Mouse (Mus musculus): ENCODE results near the gene Serpine2. TPM values are rescaled to one million over a fixed set of nuclear protein-coding genes. Genes with fewer than 3 reads are reported as not detected.

Serpine2 gene
- polyA plus RNA-seq, 1 experiment from 2014 or later: 63.8 TPM

- WGBS: 71% methylated on average over 16 of the region's 16 CpGs
- peak overlapping the region; percentile 79 for H3K4me2 ChIP-seq
- no peaks in the 10 kb centered on the region for H3K36me3 ChIP-seq (ENCODE audit: control insufficient read depth, insufficient read depth, low read length)
- peak overlapping the region; percentile 82 for H3K4me3 ChIP-seq (ENCODE audit: low read depth, low read length)
- no peak overlapping the region for H3K27ac ChIP-seq (ENCODE audit: low read depth, low read length)
- DNase-seq (ENCODE audit: low spot score, missing footprints): peak; percentile 82
- no peaks in the 10 kb centered on the region for H3K9me3 ChIP-seq (ENCODE audit: control insufficient read depth, low read length)
- peaks cover 8% of the 10 kb centered on the region for H3K4me1 ChIP-seq (ENCODE audit: control insufficient read depth, insufficient read depth, low read length)
- ATAC-seq (ENCODE audit: low FRiP score): no peak
- H3K9ac ChIP-seq (ENCODE audit: low read length): peak overlapping the region; percentile 87; the same call in 1 of the 2 replicates
- H3K27me3 ChIP-seq (ENCODE audit: control insufficient read depth, insufficient read depth, low read length): no peaks in the 10 kb centered on the region
Observed at GRCm38 (mm10) chr1:79762282-79763250, 98.4 kb downstream of the Serpine2 start.

GRCm38 (mm10) chr1:79761917-79762271 is 99.1 kb downstream of the Serpine2 start:
- no peaks in the 10 kb centered on the region for H3K36me3 ChIP-seq (ENCODE audit: control insufficient read depth, insufficient read depth, low read length)
- DNase-seq (ENCODE audit: low spot score, missing footprints): no peak
- peak; percentile 57 for ATAC-seq (ENCODE audit: low FRiP score)
- WGBS: under 1% methylated on average over 6 of the region's 6 CpGs
- peak overlapping the region; percentile 79 for H3K4me2 ChIP-seq
- peak overlapping the region; percentile 87; the same call in 1 of the 2 replicates for H3K9ac ChIP-seq (ENCODE audit: low read length)
- peaks cover 8% of the 10 kb centered on the region for H3K4me1 ChIP-seq (ENCODE audit: control insufficient read depth, insufficient read depth, low read length)
- peak overlapping the region; percentile 82 for H3K4me3 ChIP-seq (ENCODE audit: low read depth, low read length)
- H3K27ac ChIP-seq (ENCODE audit: low read depth, low read length): no peak overlapping the region
- H3K9me3 ChIP-seq (ENCODE audit: control insufficient read depth, low read length): no peaks in the 10 kb centered on the region
- H3K27me3 ChIP-seq (ENCODE audit: control insufficient read depth, insufficient read depth, low read length): no peaks in the 10 kb centered on the region

- no peaks in the 10 kb centered on the region for H3K36me3 ChIP-seq (ENCODE audit: control insufficient read depth, insufficient read depth, low read length)
- under 1% methylated on average over 63 of the region's 65 CpGs for WGBS
- peak overlapping the region; percentile 79 for H3K4me2 ChIP-seq
- H3K9ac ChIP-seq (ENCODE audit: low read length): peak overlapping the region; percentile 87
- no peaks in the 10 kb centered on the region for H3K9me3 ChIP-seq (ENCODE audit: control insufficient read depth, low read length)
- H3K27ac ChIP-seq (ENCODE audit: low read depth, low read length): no peak overlapping the region
- peak; percentile 97 for DNase-seq (ENCODE audit: low spot score, missing footprints)
- peaks cover 8% of the 10 kb centered on the region for H3K4me1 ChIP-seq (ENCODE audit: control insufficient read depth, insufficient read depth, low read length)
- H3K4me3 ChIP-seq (ENCODE audit: low read depth, low read length): peak overlapping the region; percentile 82
- no peaks in the 10 kb centered on the region for H3K27me3 ChIP-seq (ENCODE audit: control insufficient read depth, insufficient read depth, low read length)
- peak; percentile 98 for ATAC-seq (ENCODE audit: low FRiP score)
Observed at GRCm38 (mm10) chr1:79761106-79761916, 99.7 kb downstream of the Serpine2 start.

- Histone ChIP-seq H3K4me1 (ENCODE audit: control insufficient read depth, insufficient read depth, low read length) (peaks cover 8% of the 10 kb centered on the region), H3K27ac (ENCODE audit: low read depth, low read length) (no peak overlapping the region), H3K36me3 (ENCODE audit: control insufficient read depth, insufficient read depth, low read length) (no peaks in the 10 kb centered on the region), H3K9me3 (ENCODE audit: control insufficient read depth, low read length) (no peaks in the 10 kb centered on the region), H3K27me3 (ENCODE audit: control insufficient read depth, insufficient read depth, low read length) (no peaks in the 10 kb centered on the region), H3K9ac (ENCODE audit: low read length) (peak overlapping the region; percentile 87), H3K4me2 (peak overlapping the region; percentile 79), H3K4me3 (ENCODE audit: low read depth, low read length) (peak overlapping the region; percentile 82)
- DNase-seq (ENCODE audit: low spot score, missing footprints) (no peak), ATAC-seq (ENCODE audit: low FRiP score) (no peak)
- 14% methylated on average over 11 of the region's 11 CpGs for WGBS
Observed at GRCm38 (mm10) chr1:79760656-79761055, 100.3 kb downstream of the Serpine2 start.

- H3K4me3 ChIP-seq (ENCODE audit: low read depth, low read length): no peak overlapping the region
Observed at GRCm38 (mm10) chr1:79759436-79759972, 101.5 kb downstream of the Serpine2 start.

GRCm38 (mm10) chr1:79759006-79759405 is 102.0 kb downstream of the Serpine2 start:
- no peaks in the 10 kb centered on the region for H3K36me3 ChIP-seq (ENCODE audit: control insufficient read depth, insufficient read depth, low read length)
- ATAC-seq (ENCODE audit: low FRiP score): no peak
- peak; percentile 59 for DNase-seq (ENCODE audit: low spot score, missing footprints)
- no peak overlapping the region for H3K9ac ChIP-seq (ENCODE audit: low read length)
- no peak overlapping the region for H3K4me2 ChIP-seq
- no peak overlapping the region for H3K27ac ChIP-seq (ENCODE audit: low read depth, low read length)
- no peak overlapping the region for H3K4me3 ChIP-seq (ENCODE audit: low read depth, low read length)
- peaks cover 8% of the 10 kb centered on the region for H3K4me1 ChIP-seq (ENCODE audit: control insufficient read depth, insufficient read depth, low read length)
- H3K9me3 ChIP-seq (ENCODE audit: control insufficient read depth, low read length): no peaks in the 10 kb centered on the region
- 55% methylated on average over 2 of the region's 2 CpGs for WGBS
- H3K27me3 ChIP-seq (ENCODE audit: control insufficient read depth, insufficient read depth, low read length): no peaks in the 10 kb centered on the region

More at GRCm38 (mm10) chr1:79759436-79759972, 101.5 kb downstream of the Serpine2 start:
- H3K4me1 ChIP-seq (ENCODE audit: control insufficient read depth, insufficient read depth, low read length): peaks cover 8% of the 10 kb centered on the region
- ATAC-seq (ENCODE audit: low FRiP score) (no peak), DNase-seq (ENCODE audit: low spot score, missing footprints) (no peak)
- WGBS: 68% methylated on average over 5 of the region's 5 CpGs
- no peaks in the 10 kb centered on the region for H3K9me3 ChIP-seq (ENCODE audit: control insufficient read depth, low read length)
- no peak overlapping the region for H3K4me2 ChIP-seq
- H3K9ac ChIP-seq (ENCODE audit: low read length): no peak overlapping the region
- no peak overlapping the region for H3K27ac ChIP-seq (ENCODE audit: low read depth, low read length)
- no peaks in the 10 kb centered on the region for H3K27me3 ChIP-seq (ENCODE audit: control insufficient read depth, insufficient read depth, low read length)
- H3K36me3 ChIP-seq (ENCODE audit: control insufficient read depth, insufficient read depth, low read length): no peaks in the 10 kb centered on the region

GRCm38 (mm10) chr1:79757597-79757996 is 103.4 kb downstream of the Serpine2 start:
- Histone ChIP-seq H3K4me3 (ENCODE audit: low read depth, low read length) (no peak overlapping the region), H3K27me3 (ENCODE audit: control insufficient read depth, insufficient read depth, low read length) (no peaks in the 10 kb centered on the region), H3K4me2 (no peak overlapping the region), H3K9me3 (ENCODE audit: control insufficient read depth, low read length) (no peaks in the 10 kb centered on the region), H3K4me1 (ENCODE audit: control insufficient read depth, insufficient read depth, low read length) (peaks cover 8% of the 10 kb centered on the region), H3K9ac (ENCODE audit: low read length) (no peak overlapping the region), H3K27ac (ENCODE audit: low read depth, low read length) (no peak overlapping the region), H3K36me3 (ENCODE audit: control insufficient read depth, insufficient read depth, low read length) (no peaks in the 10 kb centered on the region)
- ATAC-seq (ENCODE audit: low FRiP score): no peak
- DNase-seq (ENCODE audit: low spot score, missing footprints): peak; percentile 17
- WGBS: 78% methylated on average over 4 of the region's 4 CpGs

- 78% methylated on average over 7 of the region's 7 CpGs for WGBS
- H3K27me3 ChIP-seq (ENCODE audit: control insufficient read depth, insufficient read depth, low read length): no peaks in the 10 kb centered on the region
- H3K36me3 ChIP-seq (ENCODE audit: control insufficient read depth, insufficient read depth, low read length): no peaks in the 10 kb centered on the region
- H3K9ac ChIP-seq (ENCODE audit: low read length): no peak overlapping the region
- DNase-seq (ENCODE audit: low spot score, missing footprints) (peak; percentile 53), ATAC-seq (ENCODE audit: low FRiP score) (no peak)
- no peak overlapping the region for H3K27ac ChIP-seq (ENCODE audit: low read depth, low read length)
- H3K4me3 ChIP-seq (ENCODE audit: low read depth, low read length): no peak overlapping the region
- H3K9me3 ChIP-seq (ENCODE audit: control insufficient read depth, low read length): no peaks in the 10 kb centered on the region
- H3K4me1 ChIP-seq (ENCODE audit: control insufficient read depth, insufficient read depth, low read length): peaks cover 8% of the 10 kb centered on the region
- no peak overlapping the region for H3K4me2 ChIP-seq
Observed at GRCm38 (mm10) chr1:79757161-79757560, 103.8 kb downstream of the Serpine2 start.

Data from midbrain, embryonic 11.5 days (tissue).